Mouse (Mus musculus): ENCODE measurements at regions not wholly inside any gene's neighbourhood (a gene's known extent, or its start where the extent isn't known, plus 50 kb on each side); places are given as distances from the start of the nearest gene placed in this dataset.

- no peak overlapping the region for H3K4me2 ChIP-seq (ENCODE audit: low read length)
- WGBS, result 66% methylated on average over 2 of the region's 2 CpGs
- H3K9ac ChIP-seq (replicated peaks; ENCODE audit: low read depth, low read length), result no peak overlapping the region
- H3K4me1 ChIP-seq (replicated peaks; ENCODE audit: control insufficient read depth, insufficient read depth, low read length), result peaks cover 4% of the 10 kb centered on the region; the same call in 1 of the 2 replicates
- no peak overlapping the region for H3K4me3 ChIP-seq (replicated peaks; ENCODE audit: low read length)
- ATAC-seq, result no peak
- H3K27me3 ChIP-seq (replicated peaks; ENCODE audit: control insufficient read depth, insufficient read depth, low read length), result no peaks in the 10 kb centered on the region
- H3K27ac ChIP-seq (ENCODE audit: low read length), result no peak overlapping the region
- no peaks in the 10 kb centered on the region for H3K36me3 ChIP-seq (ENCODE audit: control insufficient read depth, insufficient read depth)
- H3K9me3 ChIP-seq (ENCODE audit: control insufficient read depth, low read length), result no peaks in the 10 kb centered on the region
Measured at GRCm38 (mm10) chr6:148562206-148562708, 118.1 kb upstream of the Tmtc1 start.

- WGBS, result 54% methylated on average over 2 of the region's 2 CpGs
- H3K27ac ChIP-seq (ENCODE audit: low read length), result peak overlapping the region; percentile 84
Measured at GRCm38 (mm10) chr6:148556484-148556871, 112.3 kb upstream of the Tmtc1 start.

GRCm38 (mm10) chr6:148555651-148556483 is 111.7 kb upstream of the Tmtc1 start:
- H3K36me3 ChIP-seq (ENCODE audit: control insufficient read depth, insufficient read depth), result no peaks in the 10 kb centered on the region
- peak overlapping the region; percentile 84 for H3K27ac ChIP-seq (ENCODE audit: low read length)
- H3K9me3 ChIP-seq (ENCODE audit: control insufficient read depth, low read length), result no peaks in the 10 kb centered on the region
- no peak overlapping the region for H3K4me2 ChIP-seq (ENCODE audit: low read length)
- H3K4me3 ChIP-seq (replicated peaks; ENCODE audit: low read length), result no peak overlapping the region
- H3K4me1 ChIP-seq (replicated peaks; ENCODE audit: control insufficient read depth, insufficient read depth, low read length), result peaks cover 13% of the 10 kb centered on the region
- peak; percentile 84 for ATAC-seq
- no peak overlapping the region for H3K9ac ChIP-seq (replicated peaks; ENCODE audit: low read depth, low read length)
- 38% methylated on average over 5 of the region's 5 CpGs for WGBS
- no peaks in the 10 kb centered on the region for H3K27me3 ChIP-seq (replicated peaks; ENCODE audit: control insufficient read depth, insufficient read depth, low read length)

More at GRCm38 (mm10) chr6:148556484-148556871, 112.3 kb upstream of the Tmtc1 start:
- H3K9me3 ChIP-seq (ENCODE audit: control insufficient read depth, low read length), result no peaks in the 10 kb centered on the region
- H3K4me1 ChIP-seq (replicated peaks; ENCODE audit: control insufficient read depth, insufficient read depth, low read length), result peaks cover 13% of the 10 kb centered on the region
- H3K4me3 ChIP-seq (replicated peaks; ENCODE audit: low read length), result no peak overlapping the region
- no peaks in the 10 kb centered on the region for H3K27me3 ChIP-seq (replicated peaks; ENCODE audit: control insufficient read depth, insufficient read depth, low read length)
- no peak overlapping the region for H3K9ac ChIP-seq (replicated peaks; ENCODE audit: low read depth, low read length)
- peak; percentile 56 for ATAC-seq
- H3K4me2 ChIP-seq (ENCODE audit: low read length), result no peak overlapping the region
- no peaks in the 10 kb centered on the region for H3K36me3 ChIP-seq (ENCODE audit: control insufficient read depth, insufficient read depth)

- H3K9me3 ChIP-seq (ENCODE audit: control insufficient read depth, low read length), result no peaks in the 10 kb centered on the region
- H3K4me1 ChIP-seq (replicated peaks; ENCODE audit: control insufficient read depth, insufficient read depth, low read length), result peaks cover 13% of the 10 kb centered on the region
- no peaks in the 10 kb centered on the region for H3K27me3 ChIP-seq (replicated peaks; ENCODE audit: control insufficient read depth, insufficient read depth, low read length)
- H3K9ac ChIP-seq (replicated peaks; ENCODE audit: low read depth, low read length), result no peak overlapping the region
- 90% methylated on average over 3 of the region's 3 CpGs for WGBS
- no peak overlapping the region for H3K4me3 ChIP-seq (replicated peaks; ENCODE audit: low read length)
- no peaks in the 10 kb centered on the region for H3K36me3 ChIP-seq (ENCODE audit: control insufficient read depth, insufficient read depth)
- no peak for ATAC-seq
- H3K4me2 ChIP-seq (ENCODE audit: low read length), result no peak overlapping the region
- H3K27ac ChIP-seq (ENCODE audit: low read length), result no peak overlapping the region
Measured at GRCm38 (mm10) chr6:148554463-148554862, 110.3 kb upstream of the Tmtc1 start.

- Histone ChIP-seq H3K27ac (ENCODE audit: low read length) (no peak overlapping the region), H3K9ac (replicated peaks; ENCODE audit: low read depth, low read length) (no peak overlapping the region), H3K36me3 (ENCODE audit: control insufficient read depth, insufficient read depth) (no peaks in the 10 kb centered on the region), H3K9me3 (ENCODE audit: control insufficient read depth, low read length) (no peaks in the 10 kb centered on the region), H3K27me3 (replicated peaks; ENCODE audit: control insufficient read depth, insufficient read depth, low read length) (no peaks in the 10 kb centered on the region), H3K4me3 (replicated peaks; ENCODE audit: low read length) (no peak overlapping the region), H3K4me1 (replicated peaks; ENCODE audit: control insufficient read depth, insufficient read depth, low read length) (peaks cover 13% of the 10 kb centered on the region), H3K4me2 (ENCODE audit: low read length) (no peak overlapping the region)
- no peak for ATAC-seq
- WGBS, result 74% methylated on average over 5 of the region's 5 CpGs
Measured at GRCm38 (mm10) chr6:148553616-148554015, 109.4 kb upstream of the Tmtc1 start.

- ATAC-seq, result no peak
- H3K36me3 ChIP-seq (ENCODE audit: control insufficient read depth, insufficient read depth), result no peaks in the 10 kb centered on the region
- no peaks in the 10 kb centered on the region for H3K27me3 ChIP-seq (replicated peaks; ENCODE audit: control insufficient read depth, insufficient read depth, low read length)
- H3K27ac ChIP-seq (ENCODE audit: low read length), result no peak overlapping the region
- no peak overlapping the region for H3K4me3 ChIP-seq (replicated peaks; ENCODE audit: low read length)
- no peak overlapping the region for H3K9ac ChIP-seq (replicated peaks; ENCODE audit: low read depth, low read length)
- H3K4me2 ChIP-seq (ENCODE audit: low read length), result no peak overlapping the region
- peaks cover 6% of the 10 kb centered on the region for H3K4me1 ChIP-seq (replicated peaks; ENCODE audit: control insufficient read depth, insufficient read depth, low read length)
- no peaks in the 10 kb centered on the region for H3K9me3 ChIP-seq (ENCODE audit: control insufficient read depth, low read length)
- 71% methylated on average over 3 of the region's 3 CpGs for WGBS
Measured at GRCm38 (mm10) chr6:148551097-148551496, 106.9 kb upstream of the Tmtc1 start.

GRCm38 (mm10) chr6:148548138-148548778 is 104.1 kb upstream of the Tmtc1 start:
- Histone ChIP-seq H3K9me3 (ENCODE audit: control insufficient read depth, low read length) (no peaks in the 10 kb centered on the region), H3K4me2 (ENCODE audit: low read length) (no peak overlapping the region), H3K9ac (replicated peaks; ENCODE audit: low read depth, low read length) (no peak overlapping the region), H3K27ac (ENCODE audit: low read length) (no peak overlapping the region), H3K36me3 (ENCODE audit: control insufficient read depth, insufficient read depth) (no peaks in the 10 kb centered on the region), H3K4me1 (replicated peaks; ENCODE audit: control insufficient read depth, insufficient read depth, low read length) (no peaks in the 10 kb centered on the region), H3K4me3 (replicated peaks; ENCODE audit: low read length) (no peak overlapping the region), H3K27me3 (replicated peaks; ENCODE audit: control insufficient read depth, insufficient read depth, low read length) (no peaks in the 10 kb centered on the region)
- 80% methylated on average over 2 of the region's 2 CpGs for WGBS
- no peak for ATAC-seq

GRCm38 (mm10) chr6:148543047-148543446 is 98.9 kb upstream of the Tmtc1 start:
- Histone ChIP-seq H3K4me2 (ENCODE audit: low read length) (no peak overlapping the region), H3K4me3 (replicated peaks; ENCODE audit: low read length) (no peak overlapping the region), H3K4me1 (replicated peaks; ENCODE audit: control insufficient read depth, insufficient read depth, low read length) (peaks cover 3% of the 10 kb centered on the region; the same call in 1 of the 2 replicates), H3K27me3 (replicated peaks; ENCODE audit: control insufficient read depth, insufficient read depth, low read length) (no peaks in the 10 kb centered on the region), H3K36me3 (ENCODE audit: control insufficient read depth, insufficient read depth) (no peaks in the 10 kb centered on the region), H3K9me3 (ENCODE audit: control insufficient read depth, low read length) (no peaks in the 10 kb centered on the region), H3K27ac (ENCODE audit: low read length) (no peak overlapping the region), H3K9ac (replicated peaks; ENCODE audit: low read depth, low read length) (no peak overlapping the region)
- 66% methylated on average over 3 of the region's 3 CpGs for WGBS
- ATAC-seq, result no peak

- H3K36me3 ChIP-seq (ENCODE audit: control insufficient read depth, insufficient read depth), result no peaks in the 10 kb centered on the region
- H3K27me3 ChIP-seq (replicated peaks; ENCODE audit: control insufficient read depth, insufficient read depth, low read length), result no peaks in the 10 kb centered on the region
- WGBS, result 86% methylated on average over 2 of the region's 2 CpGs
- H3K4me1 ChIP-seq (replicated peaks; ENCODE audit: control insufficient read depth, insufficient read depth, low read length), result peaks cover 3% of the 10 kb centered on the region; the same call in 1 of the 2 replicates
- no peaks in the 10 kb centered on the region for H3K9me3 ChIP-seq (ENCODE audit: control insufficient read depth, low read length)
- H3K27ac ChIP-seq (ENCODE audit: low read length), result no peak overlapping the region
- ATAC-seq, result 0 out of 2 replicates have a peak, but pooled peaks have one; percentile 26
- H3K4me2 ChIP-seq (ENCODE audit: low read length), result no peak overlapping the region
- H3K9ac ChIP-seq (replicated peaks; ENCODE audit: low read depth, low read length), result no peak overlapping the region
- H3K4me3 ChIP-seq (replicated peaks; ENCODE audit: low read length), result no peak overlapping the region
Measured at GRCm38 (mm10) chr6:148541981-148542380, 97.8 kb upstream of the Tmtc1 start.
